Mouse (Mus musculus) ovary, adult 10 weeks (tissue): ENCODE measurements around the gene Ccdc149. TPM values are rescaled to one million over a fixed set of nuclear protein-coding genes. Genes with fewer than 3 reads are reported as not detected.

Source experiments
- polyA plus RNA-seq: library from polyadenylated mRNA; stranded (reverse); fragments of 350-450 nt; fragmentation: Illumina TruSeq; extraction: RNeasy Lipid Tissue Mini Kit (QIAGEN cat#74804); gene quantifications from one replicate; pipeline ENCODE4 v1.2.3, GENCODE M21; 2014

Gene Ccdc149
- 7.0 TPM for polyA plus RNA-seq

GRCm38 (mm10) chr5:52470991-52471801 lies at the start of gene Ccdc149:
Ccdc149 (minus strand) TSS chr5:52471521.

GRCm38 (mm10) chr5:52363468-52364150 lies 107.7 kb downstream of the Ccdc149 start, which contains the start of gene Sod3:
Sod3 (plus strand) TSS chr5:52363791.

Other genes with a start within 250 kb of the Ccdc149 start
- 7.5 TPM for gene Sod3, start 107.7 kb downstream of the Ccdc149 start, polyA plus RNA-seq
- 9.1 TPM for gene Lgi2, start 94.9 kb upstream of the Ccdc149 start, polyA plus RNA-seq
- 20.8 TPM for gene Sepsecs, start 198.2 kb upstream of the Ccdc149 start, polyA plus RNA-seq